Comparison of ENCODE assay signal across 10 mouse cellular contexts in the genomic region with DNA sequence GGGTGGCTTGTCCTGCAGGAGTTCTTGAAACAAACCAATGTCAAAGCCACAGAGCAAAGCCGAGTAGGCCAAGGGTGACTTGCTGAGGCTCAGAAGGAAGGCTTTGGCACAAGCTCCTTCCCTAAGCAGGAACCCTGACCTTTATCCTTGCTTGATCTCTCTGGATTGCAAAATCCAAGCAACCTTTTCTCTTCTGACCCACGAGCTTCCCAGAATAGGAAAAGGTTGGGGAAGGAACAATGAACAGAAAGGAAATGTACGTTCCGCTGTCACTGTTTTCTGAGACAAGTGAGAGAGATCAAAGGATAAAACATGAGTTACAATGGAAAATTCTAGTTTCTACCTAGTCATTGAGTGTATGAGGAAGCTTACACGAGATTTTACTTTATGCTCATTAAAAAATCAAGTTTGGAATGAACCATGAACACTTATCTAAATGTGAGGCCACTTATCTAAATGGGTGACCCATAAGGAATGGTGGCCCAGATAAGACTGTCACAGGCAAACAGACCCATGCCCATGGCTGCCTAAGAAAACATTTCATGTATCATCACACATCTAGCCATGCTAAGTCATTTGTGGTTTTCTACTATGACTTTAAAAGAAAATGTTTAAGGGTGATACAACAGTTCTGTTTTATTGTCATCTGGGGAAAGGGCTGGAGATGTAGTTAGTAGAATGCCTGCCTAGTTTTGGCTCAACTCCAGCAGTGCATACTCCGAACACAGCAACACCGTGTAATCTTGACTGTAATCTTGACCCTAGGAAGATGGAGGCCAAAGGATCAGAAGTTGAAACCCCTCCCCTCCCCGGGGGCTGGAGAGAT.
DNase-seq lines count a peak whose midpoint lies in the region; ATAC-seq and TF ChIP-seq lines count a peak whose summit lies in the region.
"Had no signal": no experiment of that assay in that cellular context is flagged by ENCODE, and none has a peak within 500 bp of the region (broad histone marks: within the 10 kb centered on the region; RNA-seq: fewer than 3 reads in every experiment).

No protein-coding gene starts in this region.

- TF ChIP-seq CTCF in intestine, postnatal 0 days (IDR thresholded peaks at IDR 0.05; ENCODE audit: low read depth), result no peak

- H3K4me3 ChIP-seq in heart, embryonic 11.5 days (ENCODE audit: low read depth, low read length), result no peak overlapping the region
- no peak overlapping the region for H3K4me3 ChIP-seq in intestine, postnatal 0 days (ENCODE audit: low read depth, low read length)
- H3K4me3 ChIP-seq in liver, embryonic 15.5 days (replicated peaks), result no peak overlapping the region
- H3K4me3 ChIP-seq: hindbrain, embryonic 15.5 days; myocyte had no signal

- no peaks in the 10 kb centered on the region for H3K27me3 ChIP-seq in heart, embryonic 11.5 days (ENCODE audit: control insufficient read depth, insufficient read depth, low read length)
- no peaks in the 10 kb centered on the region for H3K27me3 ChIP-seq in intestine, postnatal 0 days (replicated peaks; ENCODE audit: control insufficient read depth, insufficient read depth, low read length)
- no peaks in the 10 kb centered on the region for H3K27me3 ChIP-seq in liver, embryonic 15.5 days
- H3K27me3 ChIP-seq: hindbrain, embryonic 15.5 days had no signal

- no peak overlapping the region for H3K9ac ChIP-seq in heart, embryonic 11.5 days (ENCODE audit: low read depth, low read length)
- H3K9ac ChIP-seq in intestine, postnatal 0 days (ENCODE audit: low read depth, low read length), result no peak overlapping the region
- H3K9ac ChIP-seq in liver, embryonic 15.5 days, result no peak overlapping the region
- H3K9ac ChIP-seq: hindbrain, embryonic 15.5 days had no signal

- H3K9me3 ChIP-seq in heart, embryonic 11.5 days (replicated peaks; ENCODE audit: control insufficient read depth, low read length), result no peaks in the 10 kb centered on the region
- no peaks in the 10 kb centered on the region for H3K9me3 ChIP-seq in intestine, postnatal 0 days (ENCODE audit: control insufficient read depth)
- no peaks in the 10 kb centered on the region for H3K9me3 ChIP-seq in liver, embryonic 15.5 days (replicated peaks)
- H3K9me3 ChIP-seq: hindbrain, embryonic 15.5 days had no signal

- no peak overlapping the region for H3K4me2 ChIP-seq in heart, embryonic 11.5 days
- H3K4me2 ChIP-seq in intestine, postnatal 0 days (replicated peaks; ENCODE audit: low read depth), result no peak overlapping the region
- no peak overlapping the region for H3K4me2 ChIP-seq in liver, embryonic 15.5 days
- H3K4me2 ChIP-seq: hindbrain, embryonic 15.5 days had no signal

- peak; percentile 47 to 48 for DNase-seq in heart, adult 9 months (ENCODE audit: low spot score in 2 of 2)
- no peak for DNase-seq in layer of hippocampus, postnatal 36 days
- no peak for DNase-seq in gastrocnemius, postnatal 25 days
- DNase-seq in embryo, embryonic 11 days, result no peak

- WGBS in heart, embryonic 11.5 days (ENCODE audit: insufficient replicate concordance), result 59% methylated on average over 8 of the region's 8 CpGs
- WGBS in intestine, postnatal 0 days, result 39% methylated on average over 8 of the region's 8 CpGs
- 26% methylated on average over 8 of the region's 8 CpGs for whole genome bisulfite sequencing in liver, embryonic 15.5 days (ENCODE audit: insufficient replicate concordance)

- H3K27ac ChIP-seq in heart, embryonic 11.5 days (ENCODE audit: low read depth, low read length), result no peak overlapping the region
- H3K27ac ChIP-seq in intestine, postnatal 0 days (ENCODE audit: low read depth, low read length), result peak overlapping the region; percentile 57
- H3K27ac ChIP-seq in liver, embryonic 15.5 days (replicated peaks), result no peak overlapping the region
- H3K27ac ChIP-seq: hindbrain, embryonic 15.5 days had no signal

- H3K36me3 ChIP-seq in heart, embryonic 11.5 days (ENCODE audit: control insufficient read depth, insufficient read depth, low read length), result no peaks in the 10 kb centered on the region
- H3K36me3 ChIP-seq in intestine, postnatal 0 days (ENCODE audit: control insufficient read depth, insufficient read depth), result no peaks in the 10 kb centered on the region
- no peaks in the 10 kb centered on the region for H3K36me3 ChIP-seq in liver, embryonic 15.5 days (replicated peaks)
- H3K36me3 ChIP-seq: hindbrain, embryonic 15.5 days had no signal

- H3K4me1 ChIP-seq in heart, embryonic 11.5 days (ENCODE audit: control insufficient read depth, insufficient read depth, low read length), result no peaks in the 10 kb centered on the region
- no peaks in the 10 kb centered on the region; the same call in 1 of the 2 replicates for H3K4me1 ChIP-seq in intestine, postnatal 0 days (replicated peaks; ENCODE audit: control insufficient read depth, insufficient read depth, low read length)
- peaks cover 26% of the 10 kb centered on the region; the same call in 1 of the 2 replicates for H3K4me1 ChIP-seq in liver, embryonic 15.5 days (replicated peaks)
- H3K4me1 ChIP-seq: hindbrain, embryonic 15.5 days had no signal

- ATAC-seq in heart, embryonic 11.5 days (replicated peaks; ENCODE audit: insufficient number of reproducible peaks, low FRiP score, low TSS enrichment), result no peak
- peak; percentile 20 for ATAC-seq in activated CD4-positive, CD25-positive, alpha-beta regulatory T cell, adult 4 months
- peak; percentile 57; the same call in 1 of the 2 replicates for ATAC-seq in intestine, postnatal 0 days
- ATAC-seq in liver, embryonic 15.5 days (ENCODE audit: insufficient read depth), result peak; percentile 62

Comparison
In these comparisons a context has a peak if more than half of its experiments do, and no peak if none do; other contexts are left out.
1. DNase-seq: peak in heart, adult 9 months (2 of 2); none in layer of hippocampus, postnatal 36 days (0 of 2), gastrocnemius, postnatal 25 days (single experiment) and embryo, embryonic 11 days (single experiment).